ENCODE assay signal across 17 mouse cellular contexts in the genomic region with DNA sequence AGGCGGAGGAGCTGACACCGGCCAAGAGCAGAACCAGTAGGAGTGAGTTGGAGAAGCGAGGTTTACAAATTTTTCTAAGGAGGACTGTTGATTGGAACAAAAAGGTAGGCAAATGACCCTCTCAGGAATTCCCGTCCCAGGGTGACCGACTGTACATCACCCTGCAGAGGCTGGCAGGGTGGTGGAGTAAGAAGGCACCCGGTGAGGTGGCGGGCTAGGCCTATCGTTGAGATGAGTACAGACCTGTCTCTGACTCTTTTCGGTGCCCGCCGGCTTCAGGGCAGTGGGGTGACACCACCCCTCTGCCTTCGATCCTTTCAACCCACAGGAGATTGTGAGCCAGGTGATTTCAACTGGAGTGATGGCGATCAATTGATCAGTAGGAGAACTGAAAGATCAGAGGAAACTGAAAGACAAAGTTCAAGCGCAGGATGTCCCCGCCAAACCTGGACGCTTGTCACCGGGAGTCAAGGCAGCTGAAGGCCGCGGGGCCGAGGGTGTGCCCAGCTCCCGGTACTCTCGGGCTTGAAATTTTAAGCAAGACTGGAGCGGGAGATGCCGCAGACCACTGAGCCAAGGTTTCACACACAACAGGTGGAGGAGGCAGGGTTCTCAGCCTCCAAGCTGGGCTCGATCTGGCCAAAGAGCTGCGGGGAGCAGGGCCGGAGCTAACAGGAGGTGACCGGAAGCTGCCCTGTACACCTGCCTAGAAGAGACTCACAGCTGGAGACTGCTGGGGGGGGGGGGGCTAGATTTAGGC. TPM values are rescaled to one million over a fixed set of nuclear protein-coding genes. Genes with fewer than 3 reads are reported as not detected.
DNase-seq lines count a peak whose midpoint lies in the region; ATAC-seq and TF ChIP-seq lines count a peak whose summit lies in the region.
"Had no signal": no experiment of that assay in that cellular context is flagged by ENCODE, and none has a peak within 500 bp of the region (broad histone marks: within the 10 kb centered on the region; RNA-seq: fewer than 3 reads in every experiment).

No protein-coding gene starts in this region.

- H3K4me1 ChIP-seq in forebrain, embryonic 10.5 days: peaks cover 62% of the 10 kb centered on the region
- H3K4me1 ChIP-seq in forebrain, embryonic 13.5 days: peaks cover 19% of the 10 kb centered on the region
- peaks cover 16% of the 10 kb centered on the region for H3K4me1 ChIP-seq in embryonic facial prominence, embryonic 12.5 days
- no peaks in the 10 kb centered on the region for H3K4me1 ChIP-seq in hindbrain, postnatal 0 days (ENCODE audit: insufficient read depth, low read length)
- peaks cover 39% of the 10 kb centered on the region for H3K4me1 ChIP-seq in neural tube, embryonic 12.5 days
- H3K4me1 ChIP-seq in cerebellum, adult 2 months (ENCODE audit: control insufficient read depth, insufficient read depth, low read length): peaks cover 8% of the 10 kb centered on the region

- ATAC-seq in forebrain, embryonic 13.5 days: no peak
- ATAC-seq in embryonic facial prominence, embryonic 12.5 days (ENCODE audit: insufficient number of reproducible peaks, insufficient read depth, low FRiP score, low TSS enrichment): no peak
- ATAC-seq in hindbrain, postnatal 0 days: no peak
- no peak for ATAC-seq in neural tube, embryonic 12.5 days (ENCODE audit: low FRiP score, low read depth)

- peak overlapping the region; percentile 36; the same call in 1 of the 2 replicates for H3K27ac ChIP-seq in forebrain, embryonic 10.5 days
- H3K27ac ChIP-seq in forebrain, embryonic 13.5 days: no peak overlapping the region
- no peak overlapping the region for H3K27ac ChIP-seq in embryonic facial prominence, embryonic 12.5 days
- H3K27ac ChIP-seq in hindbrain, postnatal 0 days: peak overlapping the region; percentile 36; the same call in 1 of the 2 replicates
- peak overlapping the region; percentile 26; the same call in 1 of the 2 replicates for H3K27ac ChIP-seq in neural tube, embryonic 12.5 days
- H3K27ac ChIP-seq in cerebellum, adult 2 months (ENCODE audit: insufficient read depth, low read length): no peak overlapping the region
- H3K27ac ChIP-seq: limb, embryonic 12.5 days had no signal

- no peak for TF ChIP-seq CTCF in hindbrain, postnatal 0 days (IDR thresholded peaks at IDR 0.05; ENCODE audit: low read depth)
- TF ChIP-seq CTCF in cerebellum, adult 2 months (IDR thresholded peaks at IDR 0.05; ENCODE audit: borderline replicate concordance, insufficient read depth, low read depth, low read length): no peak

- no peaks in the 10 kb centered on the region for H3K9me3 ChIP-seq in forebrain, embryonic 10.5 days
- H3K9me3 ChIP-seq in forebrain, embryonic 13.5 days (replicated peaks): no peaks in the 10 kb centered on the region
- no peaks in the 10 kb centered on the region for H3K9me3 ChIP-seq in embryonic facial prominence, embryonic 12.5 days
- H3K9me3 ChIP-seq in hindbrain, postnatal 0 days (ENCODE audit: low read length): no peaks in the 10 kb centered on the region
- no peaks in the 10 kb centered on the region for H3K9me3 ChIP-seq in neural tube, embryonic 12.5 days
- H3K9me3 ChIP-seq: limb, embryonic 12.5 days had no signal

- H3K36me3 ChIP-seq in forebrain, embryonic 10.5 days (replicated peaks): no peaks in the 10 kb centered on the region
- no peaks in the 10 kb centered on the region for H3K36me3 ChIP-seq in forebrain, embryonic 13.5 days (ENCODE audit: poor library complexity, severe bottlenecking)
- no peaks in the 10 kb centered on the region for H3K36me3 ChIP-seq in embryonic facial prominence, embryonic 12.5 days
- no peaks in the 10 kb centered on the region for H3K36me3 ChIP-seq in hindbrain, postnatal 0 days (ENCODE audit: insufficient read depth, low read length)
- no peaks in the 10 kb centered on the region for H3K36me3 ChIP-seq in neural tube, embryonic 12.5 days
- H3K36me3 ChIP-seq: limb, embryonic 12.5 days had no signal

- H3K9ac ChIP-seq in forebrain, embryonic 13.5 days: no peak overlapping the region
- no peak overlapping the region; the same call in 1 of the 2 replicates for H3K9ac ChIP-seq in embryonic facial prominence, embryonic 12.5 days
- H3K9ac ChIP-seq in hindbrain, postnatal 0 days (replicated peaks; ENCODE audit: low read length): peak overlapping the region; percentile 35
- peak overlapping the region; percentile 59 for H3K9ac ChIP-seq in neural tube, embryonic 12.5 days
- H3K9ac ChIP-seq: limb, embryonic 12.5 days had no signal

- no peak for TF ChIP-seq POLR2A in cerebellum, adult 2 months (IDR thresholded peaks at IDR 0.05; ENCODE audit: borderline replicate concordance, insufficient read depth, low read length)

- peak overlapping the region; percentile 27 for H3K4me3 ChIP-seq in forebrain, embryonic 10.5 days
- no peak overlapping the region for H3K4me3 ChIP-seq in forebrain, embryonic 13.5 days
- H3K4me3 ChIP-seq in embryonic facial prominence, embryonic 12.5 days: peak overlapping the region; percentile 14
- peak overlapping the region; percentile 24 for H3K4me3 ChIP-seq in hindbrain, postnatal 0 days (ENCODE audit: low read length)
- peak overlapping the region; percentile 31 for H3K4me3 ChIP-seq in neural tube, embryonic 12.5 days
- no peak overlapping the region for H3K4me3 ChIP-seq in cerebellum, adult 2 months (replicated peaks; ENCODE audit: insufficient read depth, low read depth, low read length)
- H3K4me3 ChIP-seq: limb, embryonic 12.5 days; myocyte had no signal

- 1% methylated on average over 28 of the region's 28 CpGs for WGBS in forebrain, embryonic 10.5 days
- WGBS in forebrain, embryonic 13.5 days: 1% methylated on average over 28 of the region's 28 CpGs
- WGBS in embryonic facial prominence, embryonic 12.5 days: 1% methylated on average over 28 of the region's 28 CpGs
- 3% methylated on average over 28 of the region's 28 CpGs for WGBS in hindbrain, postnatal 0 days
- WGBS in neural tube, embryonic 12.5 days: 1% methylated on average over 28 of the region's 28 CpGs
- WGBS in cerebellum, adult 2 months: 24% methylated on average over 28 of the region's 28 CpGs

- H3K4me2 ChIP-seq in forebrain, embryonic 13.5 days: no peak overlapping the region
- H3K4me2 ChIP-seq in embryonic facial prominence, embryonic 12.5 days (replicated peaks): peak overlapping the region; percentile 21
- peak overlapping the region; percentile 46 for H3K4me2 ChIP-seq in hindbrain, postnatal 0 days (ENCODE audit: low read depth, low read length)
- H3K4me2 ChIP-seq in neural tube, embryonic 12.5 days (replicated peaks): peak overlapping the region; percentile 81
- H3K4me2 ChIP-seq: heart, embryonic 11.5 days; limb, embryonic 12.5 days had no signal

- DNase-seq in forebrain, embryonic 10.5 days (ENCODE audit: extremely low spot score, low spot score): no peak
- peak; percentile 17 for DNase-seq in hindbrain, postnatal 0 days (ENCODE audit: low spot score)
- no peak for DNase-seq in kidney, adult 8-10 months
- no peak for DNase-seq in gastrocnemius, adult 18-20 months (ENCODE audit: low spot score)
- DNase-seq in cerebellum, adult 2 months: no peak
- DNase-seq: cerebellum, adult 11-12 months; kidney, postnatal 10 days; lung, postnatal 4 days; right cerebral cortex, adult 18-20 months had no signal

- peaks cover 100% of the 10 kb centered on the region for H3K27me3 ChIP-seq in forebrain, embryonic 10.5 days (ENCODE audit: poor library complexity, severe bottlenecking)
- peaks cover 98% of the 10 kb centered on the region for H3K27me3 ChIP-seq in forebrain, embryonic 13.5 days
- H3K27me3 ChIP-seq in embryonic facial prominence, embryonic 12.5 days: peaks cover 84% of the 10 kb centered on the region
- peaks cover 47% of the 10 kb centered on the region for H3K27me3 ChIP-seq in hindbrain, postnatal 0 days (ENCODE audit: insufficient read depth, low read length)
- H3K27me3 ChIP-seq in neural tube, embryonic 12.5 days (replicated peaks): peaks cover 79% of the 10 kb centered on the region
- peaks cover 22% of the 10 kb centered on the region for H3K27me3 ChIP-seq in cerebellum, adult 2 months (ENCODE audit: control insufficient read depth, insufficient read depth, low read length)

RNA-seq across cellular contexts. Expression of a gene that starts 4.5 kb away (rescaled TPM):
- polyA plus RNA-seq in forebrain, embryonic 10.5 days (2016; fragmentation: Nextera tagmentation; extraction: Ambion mirVana): 12.2 and 13.0 TPM in 2 replicates
- 0.53 and 0.65 TPM in 2 replicates for polyA plus RNA-seq in forebrain, embryonic 13.5 days (2015; fragmentation: Nextera tagmentation; extraction: Ambion mirVana)
- polyA plus RNA-seq in embryonic facial prominence, embryonic 12.5 days (2016; fragmentation: Nextera tagmentation; extraction: Ambion mirVana): 28.4 and 37.5 TPM in 2 replicates
- 8.0 and 11.9 TPM in 2 replicates for total RNA-seq in hindbrain, postnatal 0 days (2014; rRNA removed)
- 14.0 and 14.5 TPM in 2 replicates for polyA plus RNA-seq in hindbrain, postnatal 0 days (2015; fragmentation: Nextera tagmentation; extraction: Ambion mirVana)
- polyA plus RNA-seq in neural tube, embryonic 12.5 days (2016; fragmentation: Nextera tagmentation; extraction: Ambion mirVana): 44.6 and 45.4 TPM in 2 replicates
- total RNA-seq in gastrocnemius, adult 18-20 months (2021): under 1 TPM; 0.07 to 0.50 TPM
- 3.3 and 3.5 TPM in 2 replicates for polyA plus RNA-seq in cerebellum, adult 2 months (2012; rRNA removed)
- total RNA-seq: hematopoietic stem cell, adult 5-6 weeks had no signal
- polyA plus RNA-seq: liver, embryonic 16.5 days had no signal

Comparison
In these comparisons a context has a peak if more than half of its experiments do, and no peak if none do; other contexts are left out.
1. H3K27ac ChIP-seq: peak in forebrain, embryonic 10.5 days (single experiment), hindbrain, postnatal 0 days (single experiment) and neural tube, embryonic 12.5 days (single experiment); none in forebrain, embryonic 13.5 days (single experiment), embryonic facial prominence, embryonic 12.5 days (single experiment) and cerebellum, adult 2 months (single experiment).
2. H3K4me3 ChIP-seq: peak in forebrain, embryonic 10.5 days (single experiment), embryonic facial prominence, embryonic 12.5 days (single experiment), hindbrain, postnatal 0 days (single experiment) and neural tube, embryonic 12.5 days (single experiment); none in forebrain, embryonic 13.5 days (single experiment) and cerebellum, adult 2 months (single experiment).
3. H3K9ac ChIP-seq: peak in hindbrain, postnatal 0 days (single experiment) and neural tube, embryonic 12.5 days (single experiment); none in forebrain, embryonic 13.5 days (single experiment) and embryonic facial prominence, embryonic 12.5 days (single experiment).